Mouse (Mus musculus) stomach, postnatal 0 days (tissue): ENCODE data around the gene Duox2.

ENCODE experiments used
- CTCF ChIP-seq: IDR thresholded peaks from 2 replicates; pipeline ENCODE4 v1.5.1; 2016; ENCODE audit warnings: antibody characterized with exemption, low read depth, mild to moderate bottlenecking, moderate library complexity
- EP300 ChIP-seq: optimal IDR thresholded peaks from 2 replicates; pipeline ENCODE3; 2016; ENCODE audit warnings: antibody characterized with exemption

GRCm38 (mm10) chr2:122231616-122232015, 66.6 kb downstream of the Duox2 start:
- no peak for TF ChIP-seq CTCF
- no peak for TF ChIP-seq EP300
